Mouse (Mus musculus): ENCODE measurements around the gene Cdc6. TPM values are rescaled to one million over a fixed set of nuclear protein-coding genes. Genes with fewer than 3 reads are reported as not detected.

The Cdc6 gene
- polyA plus RNA-seq, 1 experiment from 2014 or later = 15.6 TPM

GRCm38 (mm10) chr11:98892426-98892825, 15.2 kb upstream of the Cdc6 start:
- no peak for ATAC-seq (ENCODE audit: insufficient number of reproducible peaks, insufficient read depth, low FRiP score, low read depth)
- 75% methylated on average over 5 of the region's 5 CpGs for WGBS
- no peak overlapping the region for H3K4me3 ChIP-seq (ENCODE audit: control insufficient read depth in 1 of 2, insufficient read depth in 1 of 2, low read depth in 1 of 2, low read length in 2 of 2)
- peaks cover 89% of the 10 kb centered on the region for H3K36me3 ChIP-seq (ENCODE audit: control insufficient read depth, insufficient read depth, low read length)
- H3K9me3 ChIP-seq (ENCODE audit: control insufficient read depth, low read length) = no peaks in the 10 kb centered on the region
- H3K27me3 ChIP-seq (ENCODE audit: control insufficient read depth, insufficient read depth, low read length) = no peaks in the 10 kb centered on the region
- no peak overlapping the region for H3K4me2 ChIP-seq (ENCODE audit: low read length)
- H3K27ac ChIP-seq (replicated peaks in 1 of 2; ENCODE audit: control insufficient read depth in 1 of 2, insufficient read depth in 1 of 2, low read depth in 2 of 2, low read length in 2 of 2) = no peak overlapping the region
- H3K9ac ChIP-seq (ENCODE audit: low read length) = no peak overlapping the region
- no peaks in the 10 kb centered on the region for H3K4me1 ChIP-seq (ENCODE audit: control insufficient read depth in 2 of 2, insufficient read depth in 2 of 2, low read length in 2 of 2)

- no peak overlapping the region for H3K4me2 ChIP-seq (ENCODE audit: low read length)
- H3K9ac ChIP-seq (ENCODE audit: low read length) = no peak overlapping the region
- H3K36me3 ChIP-seq (ENCODE audit: control insufficient read depth, insufficient read depth, low read length) = peaks cover 67% of the 10 kb centered on the region
- H3K9me3 ChIP-seq (ENCODE audit: control insufficient read depth, low read length) = no peaks in the 10 kb centered on the region
- ATAC-seq (ENCODE audit: insufficient number of reproducible peaks, insufficient read depth, low FRiP score, low read depth) = no peak
- 71% methylated on average over 12 of the region's 12 CpGs for WGBS
- H3K4me3 ChIP-seq (ENCODE audit: control insufficient read depth in 1 of 2, insufficient read depth in 1 of 2, low read depth in 1 of 2, low read length in 2 of 2) = no peak overlapping the region
- no peak overlapping the region for H3K27ac ChIP-seq (replicated peaks in 1 of 2; ENCODE audit: control insufficient read depth in 1 of 2, insufficient read depth in 1 of 2, low read depth in 2 of 2, low read length in 2 of 2)
- H3K4me1 ChIP-seq (ENCODE audit: control insufficient read depth in 2 of 2, insufficient read depth in 2 of 2, low read length in 2 of 2) = peaks cover 15 to 28% of the 10 kb centered on the region in 2 experiments
- no peaks in the 10 kb centered on the region for H3K27me3 ChIP-seq (ENCODE audit: control insufficient read depth, insufficient read depth, low read length)
Observed at GRCm38 (mm10) chr11:98900529-98901125, 7.0 kb upstream of the Cdc6 start.

- Histone ChIP-seq H3K4me2 (ENCODE audit: low read length) (peak overlapping the region; percentile 27), H3K9ac (ENCODE audit: low read length) (peak overlapping the region; percentile 9; the same call in 1 of the 2 replicates), H3K36me3 (ENCODE audit: control insufficient read depth, insufficient read depth, low read length) (peaks cover 51% of the 10 kb centered on the region), H3K27ac (replicated peaks in 1 of 2; ENCODE audit: control insufficient read depth in 1 of 2, insufficient read depth in 1 of 2, low read depth in 2 of 2, low read length in 2 of 2) (peak overlapping the region; percentile 77 to 83), H3K27me3 (ENCODE audit: control insufficient read depth, insufficient read depth, low read length) (no peaks in the 10 kb centered on the region), H3K4me3 (ENCODE audit: control insufficient read depth in 1 of 2, insufficient read depth in 1 of 2, low read depth in 1 of 2, low read length in 2 of 2) (no peak overlapping the region), H3K4me1 (ENCODE audit: control insufficient read depth in 2 of 2, insufficient read depth in 2 of 2, low read length in 2 of 2) (peaks cover 17 to 30% of the 10 kb centered on the region in 2 experiments), H3K9me3 (ENCODE audit: control insufficient read depth, low read length) (no peaks in the 10 kb centered on the region)
- WGBS = 11% methylated on average over 10 of the region's 10 CpGs
- ATAC-seq (ENCODE audit: insufficient number of reproducible peaks, insufficient read depth, low FRiP score, low read depth) = no peak; the same call in 1 of the 2 replicates
Observed at GRCm38 (mm10) chr11:98902621-98903245, 4.9 kb upstream of the Cdc6 start.

GRCm38 (mm10) chr11:98904577-98904976, 3.0 kb upstream of the Cdc6 start:
- H3K27ac ChIP-seq (replicated peaks in 1 of 2; ENCODE audit: control insufficient read depth in 1 of 2, insufficient read depth in 1 of 2, low read depth in 2 of 2, low read length in 2 of 2) = peak overlapping the region; percentile 33 to 54
- no peak overlapping the region for H3K9ac ChIP-seq (ENCODE audit: low read length)
- 48% methylated on average over 2 of the region's 2 CpGs for WGBS
- H3K27me3 ChIP-seq (ENCODE audit: control insufficient read depth, insufficient read depth, low read length) = no peaks in the 10 kb centered on the region
- no peaks in the 10 kb centered on the region for H3K9me3 ChIP-seq (ENCODE audit: control insufficient read depth, low read length)
- no peak overlapping the region for H3K4me3 ChIP-seq (ENCODE audit: control insufficient read depth in 1 of 2, insufficient read depth in 1 of 2, low read depth in 1 of 2, low read length in 2 of 2)
- H3K36me3 ChIP-seq (ENCODE audit: control insufficient read depth, insufficient read depth, low read length) = peaks cover 35% of the 10 kb centered on the region
- H3K4me2 ChIP-seq (ENCODE audit: low read length) = no peak overlapping the region
- peaks cover 24 to 47% of the 10 kb centered on the region in 2 experiments for H3K4me1 ChIP-seq (ENCODE audit: control insufficient read depth in 2 of 2, insufficient read depth in 2 of 2, low read length in 2 of 2)
- ATAC-seq (ENCODE audit: insufficient number of reproducible peaks, insufficient read depth, low FRiP score, low read depth) = no peak

- Histone ChIP-seq H3K9me3 (ENCODE audit: control insufficient read depth, low read length) (no peaks in the 10 kb centered on the region), H3K4me1 (ENCODE audit: control insufficient read depth in 2 of 2, insufficient read depth in 2 of 2, low read length in 2 of 2) (peaks cover 24 to 50% of the 10 kb centered on the region in 2 experiments), H3K4me3 (ENCODE audit: control insufficient read depth in 1 of 2, insufficient read depth in 1 of 2, low read depth in 1 of 2, low read length in 2 of 2) (no peak overlapping the region), H3K36me3 (ENCODE audit: control insufficient read depth, insufficient read depth, low read length) (peaks cover 30% of the 10 kb centered on the region), H3K9ac (ENCODE audit: low read length) (no peak overlapping the region), H3K27ac (replicated peaks in 1 of 2; ENCODE audit: control insufficient read depth in 1 of 2, insufficient read depth in 1 of 2, low read depth in 2 of 2, low read length in 2 of 2) (peak overlapping the region in 1 of 2 experiments; percentile 54; a peak in 2 of 4 replicates), H3K4me2 (ENCODE audit: low read length) (no peak overlapping the region), H3K27me3 (ENCODE audit: control insufficient read depth, insufficient read depth, low read length) (no peaks in the 10 kb centered on the region)
- ATAC-seq (ENCODE audit: insufficient number of reproducible peaks, insufficient read depth, low FRiP score, low read depth) = no peak
- WGBS = 33% methylated on average over 7 of the region's 7 CpGs
Observed at GRCm38 (mm10) chr11:98905033-98905432, 2.6 kb upstream of the Cdc6 start.

GRCm38 (mm10) chr11:98905583-98905982, 2.0 kb upstream of the Cdc6 start:
- no peaks in the 10 kb centered on the region for H3K9me3 ChIP-seq (ENCODE audit: control insufficient read depth, low read length)
- H3K9ac ChIP-seq (ENCODE audit: low read length) = no peak overlapping the region
- 65% methylated on average over 4 of the region's 4 CpGs for WGBS
- no peak for ATAC-seq (ENCODE audit: insufficient number of reproducible peaks, insufficient read depth, low FRiP score, low read depth)
- H3K4me1 ChIP-seq (ENCODE audit: control insufficient read depth in 2 of 2, insufficient read depth in 2 of 2, low read length in 2 of 2) = peaks cover 24 to 52% of the 10 kb centered on the region in 2 experiments
- peaks cover 27% of the 10 kb centered on the region for H3K36me3 ChIP-seq (ENCODE audit: control insufficient read depth, insufficient read depth, low read length)
- H3K4me2 ChIP-seq (ENCODE audit: low read length) = no peak overlapping the region
- no peak overlapping the region for H3K4me3 ChIP-seq (ENCODE audit: control insufficient read depth in 1 of 2, insufficient read depth in 1 of 2, low read depth in 1 of 2, low read length in 2 of 2)
- H3K27ac ChIP-seq (replicated peaks in 1 of 2; ENCODE audit: control insufficient read depth in 1 of 2, insufficient read depth in 1 of 2, low read depth in 2 of 2, low read length in 2 of 2) = 0 out of 4 replicates have a peak overlapping the region, but pooled peaks of 1 of the 2 experiments have one; percentile 39
- no peaks in the 10 kb centered on the region for H3K27me3 ChIP-seq (ENCODE audit: control insufficient read depth, insufficient read depth, low read length)

GRCm38 (mm10) chr11:98907063-98907436, 551 bp upstream of the Cdc6 start:
- peaks cover 24 to 49% of the 10 kb centered on the region in 2 experiments for H3K4me1 ChIP-seq (ENCODE audit: control insufficient read depth in 2 of 2, insufficient read depth in 2 of 2, low read length in 2 of 2)
- H3K27me3 ChIP-seq (ENCODE audit: control insufficient read depth, insufficient read depth, low read length) = no peaks in the 10 kb centered on the region
- H3K4me3 ChIP-seq (ENCODE audit: control insufficient read depth in 1 of 2, insufficient read depth in 1 of 2, low read depth in 1 of 2, low read length in 2 of 2) = peak overlapping the region; percentile 18 to 65; a peak in 3 of 4 replicates
- peak overlapping the region; percentile 64 for H3K4me2 ChIP-seq (ENCODE audit: low read length)
- no peak overlapping the region; a peak in 1 of 4 replicates for H3K27ac ChIP-seq (replicated peaks in 1 of 2; ENCODE audit: control insufficient read depth in 1 of 2, insufficient read depth in 1 of 2, low read depth in 2 of 2, low read length in 2 of 2)
- ATAC-seq (ENCODE audit: insufficient number of reproducible peaks, insufficient read depth, low FRiP score, low read depth) = no peak
- peaks cover 22% of the 10 kb centered on the region for H3K36me3 ChIP-seq (ENCODE audit: control insufficient read depth, insufficient read depth, low read length)
- no peak overlapping the region; the same call in 1 of the 2 replicates for H3K9ac ChIP-seq (ENCODE audit: low read length)
- H3K9me3 ChIP-seq (ENCODE audit: control insufficient read depth, low read length) = no peaks in the 10 kb centered on the region
- 54% methylated on average over 5 of the region's 5 CpGs for WGBS
